Mouse (Mus musculus): ENCODE measurements around the gene Galk1. TPM values are rescaled to one million over a fixed set of nuclear protein-coding genes. Genes with fewer than 3 reads are reported as not detected.

The Galk1 gene
- polyA plus RNA-seq (2014; fragmentation: Illumina TruSeq; extraction: RNeasy Lipid Tissue Mini Kit (QIAGEN cat#74804); ENCODE audit: low replicate concordance), result not detected

GRCm38 (mm10) chr11:116012262-116012947 lies at the start of gene Galk1:
Gene Galk1, minus strand, starts transcription at chr11:116012719.

GRCm38 (mm10) chr11:116030088-116030897 lies 17.8 kb upstream of the Galk1 start, which contains the start of gene Unk:
Gene Unk, plus strand, starts transcription at chr11:116030322.

GRCm38 (mm10) chr11:116027756-116028155 lies 15.2 kb upstream of the Galk1 start, which contains the start of gene H3f3b:
Gene H3f3b, minus strand, starts transcription at chr11:116027962.

GRCm38 (mm10) chr11:115974309-115975082 lies 38.0 kb downstream of the Galk1 start, which contains the start of gene Itgb4:
Gene Itgb4, plus strand, starts transcription at chr11:115974709.

Other genes starting within 250 kb of the Galk1 start
- 0.59 TPM for gene Tmem94, start 247.3 kb downstream of the Galk1 start, polyA plus RNA-seq (2014; fragmentation: Illumina TruSeq; extraction: RNeasy Lipid Tissue Mini Kit (QIAGEN cat#74804); ENCODE audit: low replicate concordance)
- gene Caskin2, start 199.1 kb downstream of the Galk1 start, polyA plus RNA-seq (2014; fragmentation: Illumina TruSeq; extraction: RNeasy Lipid Tissue Mini Kit (QIAGEN cat#74804); ENCODE audit: low replicate concordance), result 0.26 TPM
- gene Tsen54, start 198.0 kb downstream of the Galk1 start, polyA plus RNA-seq (2014; fragmentation: Illumina TruSeq; extraction: RNeasy Lipid Tissue Mini Kit (QIAGEN cat#74804); ENCODE audit: low replicate concordance), result not detected
- 3.8 TPM for gene Llgl2, start 188.7 kb downstream of the Galk1 start, polyA plus RNA-seq (2014; fragmentation: Illumina TruSeq; extraction: RNeasy Lipid Tissue Mini Kit (QIAGEN cat#74804); ENCODE audit: low replicate concordance)
- 14.8 TPM for gene Myo15b, start 154.3 kb downstream of the Galk1 start, polyA plus RNA-seq (2014; fragmentation: Illumina TruSeq; extraction: RNeasy Lipid Tissue Mini Kit (QIAGEN cat#74804); ENCODE audit: low replicate concordance)
- gene Smim5, start 112.8 kb downstream of the Galk1 start, polyA plus RNA-seq (2014; fragmentation: Illumina TruSeq; extraction: RNeasy Lipid Tissue Mini Kit (QIAGEN cat#74804); ENCODE audit: low replicate concordance), result not detected
- 1.3 TPM for gene Smim6, start 100.7 kb downstream of the Galk1 start, polyA plus RNA-seq (2014; fragmentation: Illumina TruSeq; extraction: RNeasy Lipid Tissue Mini Kit (QIAGEN cat#74804); ENCODE audit: low replicate concordance)
- 2.9 TPM for gene Sap30bp, start 79.4 kb downstream of the Galk1 start, polyA plus RNA-seq (2014; fragmentation: Illumina TruSeq; extraction: RNeasy Lipid Tissue Mini Kit (QIAGEN cat#74804); ENCODE audit: low replicate concordance)
- gene Recql5, start 79.2 kb downstream of the Galk1 start, polyA plus RNA-seq (2014; fragmentation: Illumina TruSeq; extraction: RNeasy Lipid Tissue Mini Kit (QIAGEN cat#74804); ENCODE audit: low replicate concordance), result 1.3 TPM
- gene Itgb4, start 38.0 kb downstream of the Galk1 start, polyA plus RNA-seq (2014; fragmentation: Illumina TruSeq; extraction: RNeasy Lipid Tissue Mini Kit (QIAGEN cat#74804); ENCODE audit: low replicate concordance), result 0.26 TPM
- gene H3f3b, start 15.2 kb upstream of the Galk1 start, polyA plus RNA-seq (2014; fragmentation: Illumina TruSeq; extraction: RNeasy Lipid Tissue Mini Kit (QIAGEN cat#74804); ENCODE audit: low replicate concordance), result 1,105 TPM
- gene Unk, start 17.6 kb upstream of the Galk1 start, polyA plus RNA-seq (2014; fragmentation: Illumina TruSeq; extraction: RNeasy Lipid Tissue Mini Kit (QIAGEN cat#74804); ENCODE audit: low replicate concordance), result 1.2 TPM
- not detected for gene Unc13d, start 65.2 kb upstream of the Galk1 start, polyA plus RNA-seq (2014; fragmentation: Illumina TruSeq; extraction: RNeasy Lipid Tissue Mini Kit (QIAGEN cat#74804); ENCODE audit: low replicate concordance)
- gene Wbp2, start 74.3 kb upstream of the Galk1 start, polyA plus RNA-seq (2014; fragmentation: Illumina TruSeq; extraction: RNeasy Lipid Tissue Mini Kit (QIAGEN cat#74804); ENCODE audit: low replicate concordance), result 15.3 TPM
- gene Trim47, start 114.5 kb upstream of the Galk1 start, polyA plus RNA-seq (2014; fragmentation: Illumina TruSeq; extraction: RNeasy Lipid Tissue Mini Kit (QIAGEN cat#74804); ENCODE audit: low replicate concordance), result 0.56 TPM
- gene Trim65, start 118.4 kb upstream of the Galk1 start, polyA plus RNA-seq (2014; fragmentation: Illumina TruSeq; extraction: RNeasy Lipid Tissue Mini Kit (QIAGEN cat#74804); ENCODE audit: low replicate concordance), result 6.7 TPM
- 1.9 TPM for gene Mrpl38, start 126.1 kb upstream of the Galk1 start, polyA plus RNA-seq (2014; fragmentation: Illumina TruSeq; extraction: RNeasy Lipid Tissue Mini Kit (QIAGEN cat#74804); ENCODE audit: low replicate concordance)
- gene Fbf1, start 155.4 kb upstream of the Galk1 start, polyA plus RNA-seq (2014; fragmentation: Illumina TruSeq; extraction: RNeasy Lipid Tissue Mini Kit (QIAGEN cat#74804); ENCODE audit: low replicate concordance), result 2.9 TPM
- gene Ten1, start 186.1 kb upstream of the Galk1 start, polyA plus RNA-seq (2014; fragmentation: Illumina TruSeq; extraction: RNeasy Lipid Tissue Mini Kit (QIAGEN cat#74804); ENCODE audit: low replicate concordance), result 1.2 TPM
- gene Acox1, start 186.3 kb upstream of the Galk1 start, polyA plus RNA-seq (2014; fragmentation: Illumina TruSeq; extraction: RNeasy Lipid Tissue Mini Kit (QIAGEN cat#74804); ENCODE audit: low replicate concordance), result 380 TPM
- gene Evpl, start 225.4 kb upstream of the Galk1 start, polyA plus RNA-seq (2014; fragmentation: Illumina TruSeq; extraction: RNeasy Lipid Tissue Mini Kit (QIAGEN cat#74804); ENCODE audit: low replicate concordance), result not detected